Mouse (Mus musculus) stomach, embryonic 16.5 days (tissue): ENCODE measurements at regions not wholly inside any gene's neighbourhood (a gene's known extent, or its start where the extent isn't known, plus 50 kb on each side); places are given as distances from the start of the nearest gene placed in this dataset.

Experiments used
- ATAC-seq: fragments of 200-750 bp; cut with Nextera tagmentation; 2 replicates; pipeline ENCODE4 v1.8.0; 2017; ENCODE audit warnings: moderate number of reproducible peaks, moderate TSS enrichment; ENCODE audit not compliant: insufficient read depth, low FRiP score
- H3K27ac ChIP-seq: fragments of 300-500 bp; sonication (generic); 2 replicates; pipeline ENCODE4 v1.5.1; 2014; ENCODE audit warnings: low read length
- H3K27me3 ChIP-seq: fragments of 300-500 bp; sonication (generic); 2 replicates; pipeline ENCODE4 v1.6.1; 2014; ENCODE audit warnings: low read length, control low read depth, mixed read lengths; ENCODE audit not compliant: control insufficient read depth, insufficient read depth
- H3K36me3 ChIP-seq: fragments of 300-500 bp; sonication (generic); 2 replicates; pipeline ENCODE4 v1.6.1; 2014; ENCODE audit warnings: low read length; ENCODE audit not compliant: control insufficient read depth, insufficient read depth
- H3K4me1 ChIP-seq: fragments of 300-500 bp; sonication (generic); 2 replicates; pipeline ENCODE4 v1.6.1; 2014; ENCODE audit warnings: low read length, control low read depth, mixed read lengths; ENCODE audit not compliant: control insufficient read depth, insufficient read depth
- H3K4me2 ChIP-seq: fragments of 300-500 bp; sonication (generic); 2 replicates; pipeline ENCODE4 v1.6.1; 2014; ENCODE audit warnings: low read depth, low read length, mixed read lengths
- H3K4me3 ChIP-seq: fragments of 300-500 bp; sonication (generic); replicated peaks from 2 replicates; pipeline ENCODE4 v1.5.1; 2014; ENCODE audit warnings: mild to moderate bottlenecking, low read length
- H3K9ac ChIP-seq: fragments of 300-500 bp; sonication (generic); 2 replicates; pipeline ENCODE4 v1.6.1; 2014; ENCODE audit warnings: low read length
- H3K9me3 ChIP-seq: fragments of 300-500 bp; sonication (generic); replicated peaks from 2 replicates; pipeline ENCODE4 v1.6.1; 2016; ENCODE audit warnings: low read length, control low read depth; ENCODE audit not compliant: control insufficient read depth
- WGBS: fragments of 180-500 bp; shearing (Covaris S2); extraction: QIAGEN DNeasy Blood & Tissue Kit; methylation state at CpG from one replicate; pipeline ENCODE4 v1.1.7; 2014; 5-methylcytosine and 5-hydroxymethylcytosine counted together

GRCm38 (mm10) chr14:36651053-36651735 lies 317.4 kb downstream of the Ccser2 start:
- no peak for ATAC-seq
- 59% methylated on average over 6 of the region's 6 CpGs for WGBS
- no peak overlapping the region for H3K9ac ChIP-seq
- H3K4me1 ChIP-seq: no peaks in the 10 kb centered on the region
- H3K36me3 ChIP-seq: no peaks in the 10 kb centered on the region
- no peaks in the 10 kb centered on the region for H3K9me3 ChIP-seq
- H3K27ac ChIP-seq: no peak overlapping the region
- H3K4me3 ChIP-seq: no peak overlapping the region
- H3K27me3 ChIP-seq: no peaks in the 10 kb centered on the region
- H3K4me2 ChIP-seq: no peak overlapping the region

GRCm38 (mm10) chr14:36646649-36647048 lies 321.9 kb downstream of the Ccser2 start:
- Histone ChIP-seq H3K4me1 (no peaks in the 10 kb centered on the region), H3K27ac (no peak overlapping the region), H3K4me2 (no peak overlapping the region), H3K9ac (no peak overlapping the region), H3K36me3 (no peaks in the 10 kb centered on the region), H3K4me3 (no peak overlapping the region), H3K27me3 (no peaks in the 10 kb centered on the region), H3K9me3 (no peaks in the 10 kb centered on the region)
- WGBS: 78% methylated on average over 3 of the region's 3 CpGs
- ATAC-seq: no peak

GRCm38 (mm10) chr14:36646237-36646636 lies 322.3 kb downstream of the Ccser2 start:
- Histone ChIP-seq H3K27ac (no peak overlapping the region), H3K4me3 (no peak overlapping the region), H3K4me1 (no peaks in the 10 kb centered on the region), H3K9me3 (no peaks in the 10 kb centered on the region), H3K27me3 (no peaks in the 10 kb centered on the region), H3K36me3 (no peaks in the 10 kb centered on the region), H3K9ac (no peak overlapping the region), H3K4me2 (no peak overlapping the region)
- no peak for ATAC-seq

DNA sequence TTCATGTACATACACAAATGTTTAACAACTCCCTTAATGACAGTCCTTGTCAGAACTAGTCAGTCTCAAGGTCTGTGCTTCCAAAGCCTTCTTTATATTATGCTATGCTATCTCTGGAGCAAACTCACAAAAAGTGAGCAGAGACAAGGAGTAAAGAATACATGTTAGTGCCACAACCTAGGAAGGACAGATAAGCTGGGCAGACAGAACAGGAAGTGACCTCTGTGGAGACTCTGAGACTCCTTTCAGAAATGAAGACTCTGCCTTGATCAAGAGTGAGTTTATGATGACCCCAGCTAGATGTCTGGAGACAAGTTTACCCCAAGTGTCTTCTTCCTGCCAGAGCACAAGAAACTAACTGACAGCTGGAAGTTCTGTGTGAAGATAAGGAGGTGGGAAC lies 343.8 kb downstream of the Ccser2 start:
- no peak for ATAC-seq
- H3K4me1 ChIP-seq: no peaks in the 10 kb centered on the region

DNA sequence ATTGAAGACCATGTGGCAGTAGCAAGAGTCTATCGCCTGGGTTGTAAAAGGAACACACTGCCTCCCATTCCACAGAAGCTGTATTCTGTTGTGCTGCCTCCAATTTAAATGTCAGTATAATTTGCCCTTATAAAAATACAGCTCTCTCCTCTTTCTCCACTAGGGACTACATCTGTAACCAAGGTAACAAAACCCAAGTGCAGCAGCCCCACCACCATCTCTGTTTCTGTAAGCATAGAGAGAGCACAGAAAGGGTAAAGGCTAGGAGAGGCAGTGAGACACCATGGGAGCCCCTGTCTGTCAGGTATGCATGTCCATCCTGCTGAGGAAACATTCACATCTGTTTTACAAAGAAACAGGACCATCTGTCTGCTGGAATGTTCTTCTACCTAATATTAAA lies 344.4 kb downstream of the Ccser2 start:
- ATAC-seq: no peak
- Histone ChIP-seq H3K9me3 (0 out of 2 replicates have a peak, but pooled peaks cover 2% of the 10 kb centered on the region), H3K4me3 (no peak overlapping the region), H3K36me3 (no peaks in the 10 kb centered on the region), H3K27me3 (no peaks in the 10 kb centered on the region), H3K27ac (no peak overlapping the region), H3K4me1 (no peaks in the 10 kb centered on the region), H3K4me2 (no peak overlapping the region), H3K9ac (no peak overlapping the region)
- 81% methylated on average over 1 of the region's 1 CpGs for WGBS

More for the DNA sequence above, 343.8 kb downstream of the Ccser2 start:
- Histone ChIP-seq H3K36me3 (no peaks in the 10 kb centered on the region), H3K4me2 (no peak overlapping the region), H3K27me3 (no peaks in the 10 kb centered on the region), H3K9ac (no peak overlapping the region), H3K9me3 (0 out of 2 replicates have a peak, but pooled peaks cover 2% of the 10 kb centered on the region), H3K4me3 (no peak overlapping the region), H3K27ac (no peak overlapping the region)

- Histone ChIP-seq H3K27ac (no peak overlapping the region), H3K9me3 (0 out of 2 replicates have a peak, but pooled peaks cover 2% of the 10 kb centered on the region), H3K36me3 (no peaks in the 10 kb centered on the region), H3K4me2 (no peak overlapping the region), H3K9ac (no peak overlapping the region), H3K27me3 (no peaks in the 10 kb centered on the region), H3K4me1 (no peaks in the 10 kb centered on the region), H3K4me3 (no peak overlapping the region)
- ATAC-seq: no peak
- WGBS: 88% methylated on average over 1 of the region's 1 CpGs
Measured at GRCm38 (mm10) chr14:36623036-36623435, 345.5 kb downstream of the Ccser2 start.

DNA sequence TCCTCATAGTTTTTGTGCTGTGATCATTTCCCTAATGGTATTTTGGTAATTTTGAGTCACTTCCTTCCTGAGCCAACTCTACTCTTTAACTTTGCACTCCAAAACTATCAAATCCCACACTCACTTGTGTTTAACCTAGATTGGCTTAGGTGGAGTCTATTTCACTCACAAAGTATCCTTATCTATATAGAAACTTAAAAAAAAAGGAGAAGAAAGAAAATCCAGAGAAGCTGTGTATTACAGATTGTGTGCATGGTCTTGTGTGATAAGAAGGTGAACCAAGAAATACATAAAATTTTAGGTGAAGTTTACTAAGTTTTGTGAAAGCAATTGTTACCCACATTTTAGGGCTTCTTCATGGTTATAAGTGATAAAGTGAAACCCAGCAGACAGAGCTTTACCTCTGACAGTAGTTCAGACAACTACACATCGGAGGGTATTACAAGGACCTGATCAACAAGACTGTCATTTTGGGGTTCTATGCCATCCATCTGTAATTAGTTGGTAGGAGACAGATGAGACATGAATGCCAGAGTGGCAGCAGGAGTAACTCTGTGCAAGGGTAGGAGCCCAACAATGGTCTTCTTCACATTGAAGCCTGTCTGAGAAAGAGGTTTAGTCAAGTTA lies 350.0 kb downstream of the Ccser2 start:
- Histone ChIP-seq H3K4me1 (no peaks in the 10 kb centered on the region), H3K27me3 (no peaks in the 10 kb centered on the region), H3K4me3 (no peak overlapping the region), H3K9ac (no peak overlapping the region), H3K4me2 (no peak overlapping the region), H3K9me3 (0 out of 2 replicates have a peak, but pooled peaks cover 2% of the 10 kb centered on the region), H3K36me3 (no peaks in the 10 kb centered on the region), H3K27ac (no peak overlapping the region)
- WGBS: 93% methylated on average over 1 of the region's 1 CpGs
- ATAC-seq: no peak

DNA sequence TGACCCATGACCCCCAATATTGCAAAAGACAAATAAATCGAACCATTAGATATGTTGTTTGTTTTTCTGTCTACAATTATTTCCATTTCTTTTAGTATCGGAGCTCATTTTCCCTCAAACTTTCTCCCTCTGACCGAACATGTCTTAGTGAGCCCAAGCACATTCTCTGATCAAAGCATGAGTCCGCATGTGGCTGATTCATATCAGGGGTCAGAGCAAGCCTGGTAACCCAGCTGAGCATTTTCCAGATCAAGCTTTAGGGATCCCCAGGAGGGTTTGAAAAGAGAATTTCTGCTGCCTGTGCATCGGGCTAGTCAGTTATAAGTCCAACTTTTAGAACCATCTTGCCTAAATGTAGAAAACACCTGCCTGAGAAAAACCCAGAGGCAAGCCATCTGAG lies 350.6 kb downstream of the Ccser2 start:
- Histone ChIP-seq H3K9me3 (0 out of 2 replicates have a peak, but pooled peaks cover 2% of the 10 kb centered on the region), H3K9ac (no peak overlapping the region), H3K4me3 (no peak overlapping the region), H3K4me1 (no peaks in the 10 kb centered on the region), H3K4me2 (no peak overlapping the region), H3K27ac (no peak overlapping the region), H3K27me3 (no peaks in the 10 kb centered on the region), H3K36me3 (no peaks in the 10 kb centered on the region)
- 77% methylated on average over 5 of the region's 5 CpGs for WGBS
- ATAC-seq: no peak

DNA sequence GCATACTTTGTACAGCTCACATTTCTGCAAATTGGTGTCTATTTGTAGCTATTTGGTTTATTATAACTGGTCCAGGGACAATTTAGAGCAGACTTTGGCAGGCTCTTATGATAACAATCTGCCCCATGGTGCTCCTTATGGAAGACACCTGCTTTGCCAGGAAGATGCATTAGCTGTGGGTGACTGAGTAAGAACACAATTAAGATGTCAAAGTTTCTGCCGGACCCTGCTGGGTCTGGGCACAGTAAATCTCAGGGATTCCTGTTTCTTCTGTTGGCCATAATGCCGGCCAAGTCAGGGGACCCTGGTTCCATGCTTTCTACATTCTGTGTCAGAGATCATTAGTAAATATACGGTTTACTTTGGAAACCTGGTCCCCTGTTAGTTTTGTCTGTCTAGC lies 353.7 kb downstream of the Ccser2 start:
- H3K9me3 ChIP-seq: no peaks in the 10 kb centered on the region
- no peaks in the 10 kb centered on the region for H3K27me3 ChIP-seq
- no peaks in the 10 kb centered on the region for H3K36me3 ChIP-seq
- ATAC-seq: no peak
- no peaks in the 10 kb centered on the region for H3K4me1 ChIP-seq
- no peak overlapping the region for H3K4me3 ChIP-seq
- WGBS: 78% methylated on average over 3 of the region's 3 CpGs
- H3K4me2 ChIP-seq: no peak overlapping the region
- H3K9ac ChIP-seq: no peak overlapping the region
- H3K27ac ChIP-seq: no peak overlapping the region
